8 mouse cellular contexts compared by ENCODE assay signal in the genomic region with DNA sequence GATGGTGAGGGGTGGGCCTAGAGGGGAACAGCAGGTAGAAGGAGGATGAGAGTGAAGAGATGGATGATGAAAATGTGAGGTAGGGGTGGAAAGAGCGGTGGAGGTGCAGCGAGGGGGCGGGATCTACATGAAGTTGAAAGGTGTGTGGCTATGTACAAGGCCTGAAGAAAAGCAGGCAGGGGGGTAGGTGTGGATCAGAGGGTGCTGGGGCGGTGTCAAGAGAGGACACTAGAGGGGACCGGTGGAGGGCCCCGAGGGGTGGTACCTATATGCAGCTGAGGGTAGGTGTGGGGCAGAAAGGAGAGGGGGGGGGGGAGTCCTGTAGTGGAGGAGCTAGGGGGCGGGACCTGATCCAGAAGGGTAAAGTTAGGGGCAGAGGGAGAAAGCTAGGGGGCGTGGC. TPM values are rescaled to one million over a fixed set of nuclear protein-coding genes. Genes with fewer than 3 reads are reported as not detected.
DNase-seq lines count a peak whose midpoint lies in the region; ATAC-seq lines count a peak whose summit lies in the region.

No protein-coding gene starts in this region.

- H3K4me2 ChIP-seq in embryonic facial prominence, embryonic 15.5 days (replicated peaks) = peak overlapping the region; percentile 58
- H3K4me2 ChIP-seq in intestine, embryonic 14.5 days (ENCODE audit: low read length) = peak overlapping the region; percentile 58
- peak overlapping the region; percentile 66 for H3K4me2 ChIP-seq in neural tube, embryonic 13.5 days

- peak; percentile 32 for ATAC-seq in embryonic facial prominence, embryonic 15.5 days (ENCODE audit: insufficient number of reproducible peaks, low FRiP score, low TSS enrichment, low read depth)
- peak; percentile 42 for ATAC-seq in intestine, embryonic 14.5 days (replicated peaks; ENCODE audit: low FRiP score, low TSS enrichment, low read depth)
- ATAC-seq in neural tube, embryonic 13.5 days (ENCODE audit: low read depth) = peak; percentile 70

- WGBS in embryonic facial prominence, embryonic 15.5 days = 29% methylated on average over 6 of the region's 8 CpGs
- WGBS in intestine, embryonic 14.5 days = 29% methylated on average over 8 of the region's 8 CpGs
- 25% methylated on average over 7 of the region's 8 CpGs for WGBS in neural tube, embryonic 13.5 days

- H3K9me3 ChIP-seq in embryonic facial prominence, embryonic 15.5 days (replicated peaks) = no peaks in the 10 kb centered on the region
- no peaks in the 10 kb centered on the region for H3K9me3 ChIP-seq in intestine, embryonic 14.5 days (ENCODE audit: control insufficient read depth, low read length)
- H3K9me3 ChIP-seq in neural tube, embryonic 13.5 days = no peaks in the 10 kb centered on the region

- H3K36me3 ChIP-seq in embryonic facial prominence, embryonic 15.5 days = no peaks in the 10 kb centered on the region
- no peaks in the 10 kb centered on the region for H3K36me3 ChIP-seq in intestine, embryonic 14.5 days (ENCODE audit: control insufficient read depth, insufficient read depth, low read length)
- no peaks in the 10 kb centered on the region for H3K36me3 ChIP-seq in neural tube, embryonic 13.5 days

- DNase-seq in left cerebral cortex, postnatal 4 days = peak; percentile 17
- no peak for DNase-seq in left cerebral cortex, adult 18-20 months (ENCODE audit: low spot score in 2 of 2)
- DNase-seq in intestine, embryonic 14.5 days (ENCODE audit: low spot score) = no peak
- no peak for DNase-seq in natural killer cell, adult 2 months (ENCODE audit: low spot score in 2 of 2)
- no peak for DNase-seq in layer of hippocampus, adult 11-12 months (ENCODE audit: low spot score)
- no peak for DNase-seq in layer of hippocampus, postnatal 14 days (ENCODE audit: low spot score in 2 of 2)

- H3K4me1 ChIP-seq in embryonic facial prominence, embryonic 15.5 days = peaks cover 32% of the 10 kb centered on the region
- peaks cover 27% of the 10 kb centered on the region for H3K4me1 ChIP-seq in intestine, embryonic 14.5 days (replicated peaks; ENCODE audit: control insufficient read depth, insufficient read depth, low read length)
- H3K4me1 ChIP-seq in neural tube, embryonic 13.5 days (replicated peaks) = peaks cover 48% of the 10 kb centered on the region

- H3K9ac ChIP-seq in embryonic facial prominence, embryonic 15.5 days = no peak overlapping the region
- no peak overlapping the region for H3K9ac ChIP-seq in intestine, embryonic 14.5 days (ENCODE audit: low read length)
- 0 out of 2 replicates have a peak overlapping the region, but pooled peaks have one; percentile 31 for H3K9ac ChIP-seq in neural tube, embryonic 13.5 days

- peak overlapping the region; percentile 92 for H3K4me3 ChIP-seq in embryonic facial prominence, embryonic 15.5 days (replicated peaks)
- peak overlapping the region; percentile 73; the same call in 1 of the 2 replicates for H3K4me3 ChIP-seq in intestine, embryonic 14.5 days (ENCODE audit: low read depth, low read length)
- peak overlapping the region; percentile 91 for H3K4me3 ChIP-seq in neural tube, embryonic 13.5 days

- peak overlapping the region; percentile 95 for H3K27ac ChIP-seq in embryonic facial prominence, embryonic 15.5 days (replicated peaks)
- peak overlapping the region; percentile 91; the same call in 1 of the 2 replicates for H3K27ac ChIP-seq in intestine, embryonic 14.5 days (ENCODE audit: low read depth)
- peak overlapping the region; percentile 33; the same call in 1 of the 2 replicates for H3K27ac ChIP-seq in neural tube, embryonic 13.5 days (replicated peaks)

- intact Hi-C loops in left cerebral cortex, postnatal 4 days (cut with DNase I) = loop anchor here (10.0 kb wide), 1 partner anchor 50 kb away; no protein-coding TSS in a partner anchor

- H3K27me3 ChIP-seq in embryonic facial prominence, embryonic 15.5 days = no peaks in the 10 kb centered on the region
- H3K27me3 ChIP-seq in intestine, embryonic 14.5 days (replicated peaks; ENCODE audit: control insufficient read depth, insufficient read depth, low read length) = no peaks in the 10 kb centered on the region
- peaks cover 4% of the 10 kb centered on the region for H3K27me3 ChIP-seq in neural tube, embryonic 13.5 days

RNA-seq across cellular contexts. Expression of gene Smurf1, which starts 1.2 kb away (rescaled TPM):
- 10 to 100 TPM; 59.3 to 60.2 TPM for total RNA-seq in left cerebral cortex, postnatal 4 days (2021)
- 10 to 100 TPM; 37.9 to 38.7 TPM for total RNA-seq in left cerebral cortex, adult 18-20 months (2021)
- polyA plus RNA-seq in embryonic facial prominence, embryonic 15.5 days (2015; fragmentation: Nextera tagmentation; extraction: Ambion mirVana) = 18.5 and 19.3 TPM in 2 replicates
- 14.4 and 17.2 TPM in 2 replicates for polyA plus RNA-seq in intestine, embryonic 14.5 days (2014; fragmentation: Nextera tagmentation; extraction: Ambion mirVana)
- 25.3 and 25.8 TPM in 2 replicates for polyA plus RNA-seq in neural tube, embryonic 13.5 days (2015; fragmentation: Nextera tagmentation; extraction: Ambion mirVana)
- 10 to 100 TPM; 39.0 to 39.7 TPM for total RNA-seq in layer of hippocampus, postnatal 14 days (2021)

Comparison
In these comparisons a context has a peak if more than half of its experiments do, and no peak if none do; other contexts are left out.
1. H3K27ac ChIP-seq: peak in every context shown above with its lines; median percentile 95 in embryonic facial prominence, embryonic 15.5 days; 91 in intestine, embryonic 14.5 days; 33 in neural tube, embryonic 13.5 days.